Mouse (Mus musculus): ENCODE measurements around the gene Wt1. TPM values are rescaled to one million over a fixed set of nuclear protein-coding genes. Genes with fewer than 3 reads are reported as not detected.

Wt1 gene
- polyA plus RNA-seq, 1 experiment from 2014 or later = not detected

GRCm38 (mm10) chr2:105219229-105219628 lies 92.9 kb downstream of the Wt1 start:
- H3K27ac ChIP-seq (ENCODE audit: low read depth, low read length) = no peak overlapping the region
- H3K36me3 ChIP-seq (ENCODE audit: control insufficient read depth, insufficient read depth, low read length) = no peaks in the 10 kb centered on the region
- H3K9me3 ChIP-seq (replicated peaks; ENCODE audit: control insufficient read depth, low read length) = no peaks in the 10 kb centered on the region
- 88% methylated on average over 5 of the region's 5 CpGs for WGBS
- H3K4me2 ChIP-seq (ENCODE audit: low read length) = no peak overlapping the region
- H3K27me3 ChIP-seq (replicated peaks; ENCODE audit: control insufficient read depth, insufficient read depth, low read length) = peaks cover 1% of the 10 kb centered on the region; the same call in 1 of the 2 replicates
- DNase-seq (ENCODE audit: low spot score) (no peak), ATAC-seq (no peak)
- peaks cover 1% of the 10 kb centered on the region; the same call in 1 of the 2 replicates for H3K4me1 ChIP-seq (ENCODE audit: control insufficient read depth, insufficient read depth, low read length)
- no peak overlapping the region for H3K9ac ChIP-seq (ENCODE audit: low read length)
- no peak overlapping the region for H3K4me3 ChIP-seq (ENCODE audit: low read depth, low read length)

DNA sequence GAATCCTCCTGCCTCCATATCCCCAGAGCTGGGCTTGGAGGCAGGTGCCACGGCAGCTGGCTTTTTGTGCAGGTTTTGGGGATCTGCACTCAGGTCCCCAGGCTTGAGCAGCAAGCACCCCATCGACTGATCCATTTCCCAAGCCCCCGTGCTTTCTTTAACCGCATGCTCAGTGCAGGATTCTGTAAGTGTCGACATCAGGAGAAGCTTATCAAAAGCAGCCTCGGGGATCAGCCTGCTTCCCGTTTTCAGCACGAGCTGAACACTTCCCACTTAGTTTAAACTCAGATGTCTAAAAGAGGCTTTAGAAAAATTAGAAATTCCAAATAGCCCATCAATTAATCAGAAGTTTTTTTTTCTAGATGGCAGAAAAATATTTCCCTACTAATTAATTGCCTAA lies 93.3 kb downstream of the Wt1 start:
- Histone ChIP-seq H3K27ac (ENCODE audit: low read depth, low read length) (no peak overlapping the region), H3K9ac (ENCODE audit: low read length) (no peak overlapping the region), H3K9me3 (replicated peaks; ENCODE audit: control insufficient read depth, low read length) (no peaks in the 10 kb centered on the region), H3K4me3 (ENCODE audit: low read depth, low read length) (no peak overlapping the region), H3K4me2 (ENCODE audit: low read length) (no peak overlapping the region), H3K4me1 (ENCODE audit: control insufficient read depth, insufficient read depth, low read length) (peaks cover 3% of the 10 kb centered on the region; the same call in 1 of the 2 replicates), H3K27me3 (replicated peaks; ENCODE audit: control insufficient read depth, insufficient read depth, low read length) (peaks cover 5% of the 10 kb centered on the region), H3K36me3 (ENCODE audit: control insufficient read depth, insufficient read depth, low read length) (no peaks in the 10 kb centered on the region)
- DNase-seq (ENCODE audit: low spot score) (no peak), ATAC-seq (no peak)
- 72% methylated on average over 8 of the region's 8 CpGs for WGBS

DNA sequence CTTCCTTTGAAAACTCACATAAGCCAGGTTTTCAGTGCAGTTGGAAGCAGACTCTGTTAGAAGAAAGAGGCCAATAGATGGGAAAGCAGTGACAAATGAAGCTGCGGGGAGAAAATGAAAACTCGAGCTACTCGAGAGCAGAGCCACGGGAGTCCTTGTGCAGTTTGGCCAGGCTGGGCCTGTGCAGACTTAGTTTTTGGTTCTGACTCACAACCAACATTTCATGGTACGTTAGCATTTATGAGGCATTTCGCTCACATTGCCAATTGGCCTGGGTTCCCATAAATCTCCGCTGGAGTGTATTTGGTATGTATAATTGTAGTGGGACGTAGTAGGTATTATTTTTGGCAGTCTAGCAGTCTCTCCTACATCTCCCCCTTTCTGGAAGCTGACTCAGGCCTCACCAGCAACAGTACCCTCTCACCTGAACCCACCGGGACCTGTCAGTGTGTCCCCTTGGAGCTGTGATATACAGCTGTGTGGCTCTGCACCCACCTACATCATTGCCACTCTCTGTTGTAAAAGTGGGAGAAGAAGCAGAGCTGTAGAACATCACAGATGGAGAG lies 94.5 kb downstream of the Wt1 start:
- Histone ChIP-seq H3K4me1 (ENCODE audit: control insufficient read depth, insufficient read depth, low read length) (peaks cover 3% of the 10 kb centered on the region; the same call in 1 of the 2 replicates), H3K27me3 (replicated peaks; ENCODE audit: control insufficient read depth, insufficient read depth, low read length) (peaks cover 9% of the 10 kb centered on the region), H3K4me3 (ENCODE audit: low read depth, low read length) (no peak overlapping the region), H3K4me2 (ENCODE audit: low read length) (no peak overlapping the region), H3K36me3 (ENCODE audit: control insufficient read depth, insufficient read depth, low read length) (no peaks in the 10 kb centered on the region), H3K9me3 (replicated peaks; ENCODE audit: control insufficient read depth, low read length) (no peaks in the 10 kb centered on the region), H3K27ac (ENCODE audit: low read depth, low read length) (no peak overlapping the region), H3K9ac (ENCODE audit: low read length) (no peak overlapping the region)
- DNase-seq (ENCODE audit: low spot score) (no peak), ATAC-seq (no peak)
- WGBS = 75% methylated on average over 9 of the region's 9 CpGs

Other genes starting within 250 kb of the Wt1 start
- gene Eif3m, start 109.4 kb upstream of the Wt1 start, polyA plus RNA-seq (2014; fragmentation: Nextera tagmentation; extraction: Ambion mirVana) = 249 and 273 TPM in 2 replicates
- not detected in 2 replicates for gene Gm11060, start 34.5 kb upstream of the Wt1 start, polyA plus RNA-seq (2014; fragmentation: Nextera tagmentation; extraction: Ambion mirVana)
- not detected in 2 replicates for gene Them7, start 97.8 kb downstream of the Wt1 start, polyA plus RNA-seq (2014; fragmentation: Nextera tagmentation; extraction: Ambion mirVana)